Mouse (Mus musculus) liver, adult (tissue): ENCODE results near the gene Rev3l.

ENCODE experiments used
- GATA4 ChIP-seq: IDR thresholded peaks from 2 replicates; pipeline ENCODE4 v1.6.1; 2014; ENCODE audit warnings: mild to moderate bottlenecking, low read length; ENCODE audit not compliant: insufficient replicate concordance

Gene Rev3l

DNA sequence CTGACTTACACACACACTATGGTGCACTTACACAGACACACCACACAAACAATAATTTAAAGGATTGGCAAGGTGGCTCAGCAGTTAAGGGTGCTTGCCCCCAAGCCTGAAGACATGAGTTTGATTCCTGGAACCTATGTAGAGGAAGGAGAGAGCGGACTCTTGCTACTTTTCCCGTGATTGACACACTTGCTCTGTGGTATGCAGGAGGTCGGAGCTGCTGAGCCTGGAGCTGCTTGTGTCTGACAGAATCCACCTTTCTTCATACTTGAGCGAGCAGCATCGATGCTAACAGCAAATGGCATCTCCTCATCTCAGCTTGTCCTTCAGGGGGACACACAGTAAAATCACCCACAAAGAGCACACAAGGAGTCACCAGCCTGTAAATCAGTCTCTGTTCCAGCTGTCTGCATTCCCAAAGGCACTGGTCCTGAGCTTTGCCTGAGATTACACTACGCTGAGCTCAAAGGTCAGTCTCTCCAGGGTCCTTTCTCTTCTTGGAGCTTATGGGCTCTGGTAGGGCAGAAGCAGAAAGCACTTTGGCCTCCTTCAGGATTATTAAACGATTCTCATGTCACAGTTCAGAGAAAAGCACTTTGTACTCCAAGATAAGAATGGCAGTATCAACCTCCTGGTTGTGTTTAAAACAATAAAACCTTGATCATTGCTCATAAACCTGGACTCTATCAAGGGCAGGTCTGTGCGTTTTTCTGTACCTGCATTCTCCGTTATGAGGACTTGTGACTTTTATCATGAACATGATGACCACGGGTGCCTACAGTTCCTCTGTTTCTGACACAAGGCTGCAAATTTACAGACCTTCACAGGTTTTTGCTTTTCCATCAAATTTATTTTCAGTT is 175.1 kb downstream of the Rev3l start:
- TF ChIP-seq GATA4: no peak

DNA sequence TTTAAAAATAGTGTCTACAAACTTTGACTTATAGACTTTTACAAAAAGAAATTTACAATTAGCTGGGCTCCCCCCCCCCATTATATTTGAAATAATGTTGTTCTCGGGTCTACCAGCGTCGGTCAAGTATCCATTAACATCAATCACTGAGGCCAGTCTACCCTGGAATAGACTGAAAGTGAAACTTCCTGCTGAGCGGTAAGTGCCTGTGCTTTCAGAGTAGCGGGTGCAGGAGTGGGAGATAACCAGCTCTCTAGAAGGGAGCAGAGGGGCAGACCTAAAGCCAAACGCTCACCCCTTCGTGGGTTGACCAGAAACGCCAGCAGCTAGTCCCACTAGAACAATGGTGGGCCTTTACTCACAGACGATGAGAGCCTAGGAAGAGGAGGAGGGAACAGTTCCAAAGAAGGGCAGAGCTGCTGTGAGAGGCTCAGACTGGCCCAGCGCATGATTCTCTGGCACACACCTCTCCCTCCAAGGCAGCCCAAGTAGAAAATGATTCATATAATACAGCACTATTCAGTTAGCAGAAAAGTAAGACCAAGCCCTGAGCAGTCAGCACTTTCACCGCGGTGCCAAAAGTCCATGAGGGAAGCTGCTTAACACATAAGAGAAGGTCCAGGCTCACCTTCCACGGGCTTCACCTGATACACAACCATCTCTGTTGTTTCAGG is 177.0 kb downstream of the Rev3l start:
- TF ChIP-seq GATA4: no peak

DNA sequence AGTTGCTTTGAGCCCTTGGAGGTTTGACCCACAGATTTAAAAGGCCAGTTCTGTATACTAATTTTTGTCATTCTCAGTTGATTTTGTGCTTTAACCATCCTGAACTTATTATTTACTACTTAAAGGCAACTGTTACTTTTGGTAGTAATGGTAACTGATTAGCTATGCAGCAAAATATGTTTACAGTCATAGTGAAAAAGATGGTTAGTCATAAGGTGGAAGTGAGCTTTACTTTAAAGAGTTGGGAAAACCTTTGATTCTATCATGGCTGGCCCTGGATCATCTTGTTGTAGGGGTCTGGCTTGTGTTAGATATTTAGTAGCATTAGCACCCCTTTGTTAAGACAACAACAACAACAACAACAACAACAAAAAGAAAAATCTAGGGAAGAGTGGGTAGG is 180.7 kb downstream of the Rev3l start:
- no peak for TF ChIP-seq GATA4
